Mouse (Mus musculus) heart, postnatal 4 days (tissue): Measurements from ENCODE around the gene Zc3h12a. TPM values are rescaled to one million over a fixed set of nuclear protein-coding genes. Genes with fewer than 3 reads are reported as not detected.
A peak's percentile ranks its signal among the peaks of the same experiment; 100 is the strongest.

Source experiments
- DNase-seq: peaks from one replicate; pipeline ENCODE4 v3.0.0; 2021
- total RNA-seq, 2 experiments: library from RNA; stranded (reverse); gene quantifications; 2 replicates each; pipeline ENCODE4 v1.2.3; 2021

Gene Zc3h12a
- total RNA-seq, 2 experiments from 2014 or later: 2.4 to 3.2 TPM

DNA sequence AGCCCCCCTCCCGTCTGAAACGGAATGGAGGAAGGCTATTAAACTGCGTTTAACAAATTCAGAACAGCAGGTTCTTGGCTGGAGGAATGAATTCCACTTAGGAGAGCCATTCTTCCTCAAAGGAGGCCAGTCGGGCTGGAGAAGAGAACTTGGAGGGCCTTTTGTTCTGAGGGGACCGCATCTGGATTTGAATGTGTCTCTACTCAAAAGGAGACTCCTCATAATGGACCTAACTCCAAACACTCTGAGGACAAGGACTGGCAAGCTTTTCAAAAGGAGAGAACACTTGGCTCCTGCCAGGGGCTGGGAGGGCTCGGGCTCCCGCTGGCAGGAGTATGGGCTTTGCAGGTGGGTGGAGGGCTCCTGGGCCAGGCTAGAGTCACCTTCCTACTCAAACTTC lies 17.0 kb upstream of the Zc3h12a start:
- DNase-seq: no peak

GRCm38 (mm10) chr4:125144211-125144610 lies 16.6 kb upstream of the Zc3h12a start:
- DNase-seq: no peak

- no peak for DNase-seq
Measured at GRCm38 (mm10) chr4:125138321-125138720, 10.7 kb upstream of the Zc3h12a start.

DNA sequence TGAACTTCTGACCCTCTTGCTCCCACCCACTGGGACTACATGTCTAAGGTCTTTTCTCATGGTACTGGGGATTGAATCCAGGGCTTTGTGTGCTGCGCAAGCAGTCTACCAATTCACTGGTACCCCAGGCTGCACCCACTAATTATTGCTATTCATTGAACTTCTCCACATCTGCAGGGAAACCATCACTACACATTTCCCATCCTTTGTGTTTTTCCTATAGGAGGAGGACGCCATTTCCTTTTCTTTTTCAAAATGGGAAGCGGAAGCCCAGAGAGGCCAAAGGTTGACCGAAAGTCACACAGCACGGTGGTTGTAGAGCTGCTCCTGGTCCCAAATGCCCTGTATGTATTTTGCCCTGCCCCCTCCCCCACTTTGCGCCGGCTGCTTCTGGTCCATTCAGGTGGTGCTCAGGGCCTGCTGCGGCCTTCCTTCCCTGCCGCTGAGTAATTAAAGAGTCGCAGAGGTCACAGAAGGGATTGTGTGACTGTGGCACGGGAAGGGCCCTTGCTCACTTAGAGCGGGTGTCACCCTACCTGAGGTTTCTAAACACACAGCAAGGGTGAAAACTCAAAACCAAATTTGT lies 8.8 kb upstream of the Zc3h12a start:
- no peak for DNase-seq

- no peak for DNase-seq
Measured at GRCm38 (mm10) chr4:125135076-125135855, 7.6 kb upstream of the Zc3h12a start.

GRCm38 (mm10) chr4:125134631-125135030 lies 7.0 kb upstream of the Zc3h12a start:
- DNase-seq: no peak

DNA sequence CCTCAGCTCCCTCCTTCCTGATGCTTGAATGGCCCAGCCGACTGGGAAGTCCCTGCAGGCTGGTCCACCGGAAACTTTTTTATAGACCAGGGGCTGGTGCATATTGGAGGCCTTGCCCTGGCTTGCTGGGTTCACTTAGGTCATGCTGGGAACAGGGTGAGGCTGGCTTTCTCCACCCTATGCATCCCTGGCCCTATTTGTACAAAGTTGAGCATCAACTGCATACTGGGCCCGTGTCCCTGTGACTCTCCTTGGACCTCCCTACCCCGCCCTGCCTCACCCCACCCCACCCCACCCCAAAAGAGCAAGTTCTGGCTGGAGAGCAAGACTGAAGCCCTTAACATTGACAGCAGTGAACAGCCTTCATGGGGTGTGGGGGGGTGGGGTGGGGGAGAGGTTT lies 6.6 kb upstream of the Zc3h12a start:
- DNase-seq: no peak

GRCm38 (mm10) chr4:125132394-125132793 lies 4.8 kb upstream of the Zc3h12a start:
- DNase-seq: peak; percentile 73

DNA sequence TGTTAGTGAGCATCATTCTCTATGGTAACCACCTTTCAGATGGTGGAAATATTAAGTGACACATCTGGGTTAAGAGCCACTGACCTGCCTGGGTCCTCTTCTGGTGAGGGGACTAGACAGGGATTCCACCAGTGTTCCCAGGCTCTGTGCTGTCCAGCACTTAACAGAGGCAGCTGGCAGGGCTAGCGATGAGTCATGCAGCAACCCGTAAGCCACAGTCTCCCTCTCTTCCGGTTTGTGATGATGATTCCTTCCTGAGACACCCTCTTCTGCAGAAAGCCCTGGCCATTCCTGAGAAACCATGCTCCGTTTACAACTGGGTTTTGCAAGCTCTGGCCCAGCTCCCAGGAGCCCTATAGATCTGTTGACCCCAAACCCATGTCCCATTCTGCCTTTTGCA lies 3.9 kb upstream of the Zc3h12a start:
- peak; percentile 44 for DNase-seq

GRCm38 (mm10) chr4:125126761-125127160 lies 879 bp downstream of the Zc3h12a start:
- no peak for DNase-seq

DNA sequence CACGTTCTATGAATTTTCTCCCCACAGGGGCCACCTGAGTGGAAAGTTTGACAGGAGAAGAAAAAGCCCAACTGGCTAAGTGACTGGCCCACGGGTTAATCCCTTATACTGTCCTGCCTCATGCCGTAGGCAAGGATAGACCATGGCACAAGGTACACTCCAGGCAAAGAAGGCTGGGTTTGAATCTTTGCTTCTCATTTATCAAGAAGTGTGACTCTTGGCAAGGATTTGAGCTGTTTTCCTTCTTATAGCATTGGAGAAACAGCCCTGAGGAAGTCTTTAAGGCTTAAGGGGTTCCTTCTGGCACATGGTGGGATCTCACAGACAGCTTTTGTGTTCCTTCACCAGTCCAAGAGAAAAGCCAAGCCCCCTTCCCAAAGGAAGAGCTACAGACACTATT lies 1.5 kb downstream of the Zc3h12a start:
- no peak for DNase-seq

DNA sequence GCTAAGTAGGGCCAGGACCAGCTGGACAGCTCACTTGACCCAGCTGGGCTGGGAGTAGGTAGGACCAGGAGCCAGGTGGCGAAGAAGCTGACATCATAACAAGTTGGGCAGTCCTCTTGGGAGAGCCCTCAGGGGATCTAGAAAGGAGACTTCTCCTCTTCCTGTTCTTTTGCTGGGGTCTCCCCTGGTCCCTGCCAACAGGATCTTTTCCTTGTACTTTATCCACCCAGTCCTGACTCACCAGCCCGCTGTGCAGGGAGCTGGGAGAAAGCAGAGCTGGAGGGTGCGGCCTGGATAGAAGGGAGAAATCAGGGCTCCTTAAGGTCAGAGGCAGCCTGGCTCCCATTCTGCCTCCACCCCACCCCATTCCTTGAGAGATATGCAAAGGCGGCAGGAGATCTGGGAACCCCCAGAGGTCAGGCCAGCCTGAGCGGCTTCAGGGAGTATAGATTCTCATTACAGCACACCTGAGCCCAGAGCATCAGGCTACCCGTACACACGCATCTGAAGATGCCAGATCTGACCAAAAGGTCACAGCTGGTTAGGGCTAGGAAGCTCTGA lies 2.2 kb downstream of the Zc3h12a start:
- no peak for DNase-seq

DNA sequence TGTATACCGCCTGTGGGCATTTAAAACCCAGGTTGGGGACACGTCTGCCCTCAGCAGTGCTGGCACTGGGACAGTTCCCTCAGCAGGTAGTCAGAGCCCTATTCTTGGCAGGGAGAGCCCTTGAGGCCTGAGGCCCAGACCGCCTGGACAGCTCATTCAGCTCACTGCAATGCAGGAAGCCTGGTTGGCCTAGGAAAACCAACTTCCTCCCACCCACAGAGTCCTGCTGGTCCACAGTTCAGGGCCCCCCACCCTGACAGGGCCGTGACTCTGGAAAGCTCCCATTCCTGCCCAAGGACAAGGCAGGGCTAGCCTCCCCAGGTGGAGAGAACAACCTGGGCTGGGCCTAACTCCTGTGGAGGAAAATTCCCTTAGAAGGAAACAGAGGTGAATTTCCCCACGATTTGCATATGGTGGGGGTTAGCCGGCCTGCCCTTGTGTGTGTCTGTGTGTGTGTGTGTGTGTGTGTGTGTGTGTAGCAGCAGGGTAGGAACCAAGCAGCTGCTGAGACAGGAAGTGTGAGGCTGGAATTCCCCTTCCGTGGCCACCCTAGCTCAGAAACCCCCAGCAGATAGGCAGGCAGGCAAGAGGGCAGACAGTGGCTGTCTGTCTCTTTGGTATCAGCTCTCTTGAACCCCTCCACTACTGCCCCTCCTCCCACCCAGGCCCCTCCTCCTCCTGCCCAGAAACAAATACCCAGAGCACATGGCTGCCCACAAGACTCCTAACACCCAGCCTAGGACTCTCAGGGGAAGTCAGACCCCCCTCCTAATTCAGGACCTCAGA lies 3.0 kb downstream of the Zc3h12a start:
- DNase-seq: no peak

GRCm38 (mm10) chr4:125123279-125123671 lies 4.4 kb downstream of the Zc3h12a start:
- DNase-seq: no peak

DNA sequence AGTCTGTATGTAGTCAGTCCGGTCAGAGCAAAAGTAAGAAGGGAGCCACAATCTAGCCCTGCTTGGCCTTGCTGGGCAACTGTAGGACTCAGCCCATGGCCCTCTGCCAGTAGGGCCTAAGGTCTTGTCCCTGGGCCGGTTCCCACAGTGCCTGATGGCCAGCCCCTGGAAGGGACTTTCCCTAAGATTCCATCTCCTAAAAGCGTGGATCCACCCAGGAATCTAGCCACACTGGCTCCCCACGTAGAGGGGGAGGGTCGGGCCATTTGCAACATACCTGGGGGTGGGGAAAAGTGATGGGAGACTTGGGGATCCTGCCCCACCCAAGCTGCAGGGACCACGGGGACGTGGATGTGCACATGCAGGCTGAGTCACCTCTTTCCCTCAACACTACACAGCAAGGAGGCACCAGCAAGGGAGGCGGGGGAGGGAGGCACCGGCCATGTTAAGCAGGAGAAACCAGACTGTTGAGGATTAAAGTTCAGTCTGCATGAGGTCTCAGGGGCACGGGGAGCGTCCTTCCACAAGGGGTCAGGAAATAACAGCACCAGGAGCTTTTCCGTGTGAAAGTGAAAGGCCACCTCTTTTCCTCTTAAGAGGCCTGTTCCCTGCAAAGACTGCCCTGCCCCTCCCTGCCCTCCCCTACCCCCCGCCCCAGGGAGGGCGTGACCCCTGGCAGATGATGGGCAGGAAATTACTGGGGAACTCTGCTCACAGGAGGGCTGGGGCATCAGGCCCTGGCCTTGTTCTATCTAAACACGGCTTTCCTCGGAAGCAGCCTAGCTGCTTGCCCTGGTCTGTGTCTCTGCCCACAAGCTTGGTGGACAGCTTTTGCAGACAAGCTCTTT lies 5.0 kb downstream of the Zc3h12a start:
- DNase-seq: peak; percentile 45

- DNase-seq: no peak
Measured at GRCm38 (mm10) chr4:125119721-125120120, 7.9 kb downstream of the Zc3h12a start.

DNA sequence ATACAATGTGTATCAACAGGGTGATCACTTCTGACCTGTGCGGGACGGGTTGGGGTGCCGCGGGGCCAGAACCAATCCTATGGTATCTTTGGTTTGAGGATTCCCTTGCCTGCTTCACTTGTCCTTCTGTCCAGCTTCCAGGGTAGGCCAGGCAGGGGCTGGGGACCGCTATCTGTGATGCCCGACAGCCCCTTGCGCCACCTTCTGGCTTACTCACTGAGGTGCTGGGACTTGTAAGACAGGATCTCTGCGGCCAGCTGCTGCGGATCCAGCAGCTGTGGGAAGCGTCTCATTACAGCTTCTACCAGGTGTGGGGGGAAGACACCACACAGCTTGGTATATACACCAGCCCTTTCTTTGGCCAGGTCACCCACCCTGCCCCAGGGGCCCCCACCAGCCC lies 8.6 kb downstream of the Zc3h12a start:
- no peak for DNase-seq

DNA sequence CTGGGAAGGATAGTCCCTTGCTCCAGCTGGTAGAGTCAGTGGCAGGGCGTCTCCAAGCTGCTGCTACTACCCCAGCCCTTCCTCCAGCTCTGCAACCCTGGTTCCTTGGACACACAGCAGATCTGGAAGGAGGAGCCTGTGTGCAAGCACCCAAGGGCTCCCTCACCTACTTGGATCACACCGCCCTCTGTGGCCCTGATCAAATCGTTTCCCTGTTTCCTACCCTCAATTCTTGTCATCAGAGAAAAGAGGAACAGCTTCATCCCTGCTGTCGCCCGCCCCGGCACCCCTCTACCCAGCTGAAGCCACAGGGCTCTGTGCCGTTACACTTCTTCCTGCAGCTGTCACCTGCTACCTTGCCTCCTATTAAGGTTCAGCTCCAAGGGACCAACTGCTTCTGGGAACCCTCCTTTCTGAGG lies 9.7 kb downstream of the Zc3h12a start:
- no peak for DNase-seq

DNA sequence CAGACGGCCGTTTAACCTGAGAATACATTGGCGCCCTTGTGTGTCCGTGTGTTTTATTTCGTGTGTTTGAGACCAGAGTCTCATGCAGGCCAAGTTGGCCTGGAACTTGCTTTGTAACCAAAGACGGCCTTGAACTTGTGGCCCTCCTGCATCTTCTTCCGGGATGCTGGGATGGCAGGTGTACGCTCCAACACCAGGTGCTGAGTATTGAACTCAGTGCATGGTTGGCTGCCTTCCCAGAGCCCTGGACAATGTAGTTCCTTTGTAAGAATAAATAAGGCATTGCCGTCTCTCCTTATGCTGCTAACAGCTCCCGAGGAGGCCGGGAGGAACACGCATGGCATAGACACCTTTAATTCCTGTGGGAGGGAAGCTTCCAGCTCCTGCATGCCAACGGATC lies 10.7 kb downstream of the Zc3h12a start:
- DNase-seq: no peak

- peak; percentile 44 for DNase-seq
Measured at GRCm38 (mm10) chr4:125116090-125116861, 11.4 kb downstream of the Zc3h12a start.

DNA sequence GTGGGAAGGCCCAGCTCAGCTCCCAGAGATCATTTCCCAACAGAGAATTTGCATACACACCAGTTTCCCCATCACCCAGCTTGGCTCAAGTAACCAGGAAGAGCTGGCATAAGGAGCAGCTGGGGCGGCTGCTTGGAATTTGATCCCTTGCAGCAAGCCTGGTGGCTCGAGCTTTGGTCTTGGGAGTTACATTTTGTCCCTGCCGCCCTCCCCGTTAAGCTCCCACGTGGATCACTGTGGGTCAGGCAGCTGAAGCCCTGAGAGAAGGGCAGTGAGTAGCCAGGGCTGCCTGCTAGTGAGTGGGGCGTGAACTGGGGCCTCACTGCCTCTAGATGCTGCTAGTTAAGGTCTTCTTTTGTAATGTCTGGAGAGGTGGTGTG lies 11.9 kb downstream of the Zc3h12a start:
- DNase-seq: no peak
